Mouse (Mus musculus): ENCODE measurements around the gene Qpct.

GRCm38 (mm10) chr17:79051606-79052005 is at the start of gene Qpct:
- TF ChIP-seq CTCF (IDR thresholded peaks at IDR 0.05; ENCODE audit: borderline replicate concordance, control insufficient read depth, extremely low read depth, insufficient read depth, low read length, poor library complexity) (no peak), POLR2A (IDR thresholded peaks at IDR 0.05; ENCODE audit: control insufficient read depth, extremely low read depth, insufficient read depth, low read length, poor library complexity) (no peak)

All from thymus, adult 2 months (tissue).